Mouse (Mus musculus) heart, postnatal 0 days (tissue): Measurements from ENCODE around the gene Tas2r105. TPM values are rescaled to one million over a fixed set of nuclear protein-coding genes. Genes with fewer than 3 reads are reported as not detected.

Experiments
- ATAC-seq: fragments of 200-750 bp; cut with Nextera tagmentation; 2 replicates; pipeline ENCODE4 v1.8.0; 2017; ENCODE audit warnings: low read depth, moderate number of reproducible peaks, moderate library complexity; ENCODE audit not compliant: insufficient read depth
- DNase-seq: peaks from one replicate; pipeline ENCODE4 v3.0.0-alpha.2; 2016; ENCODE audit warnings: low spot score
- H3K27ac ChIP-seq: fragments of 300-500 bp; sonication (generic); 2 replicates; pipeline ENCODE4 v1.5.1; 2014; ENCODE audit warnings: low read depth, mild to moderate bottlenecking
- H3K27me3 ChIP-seq: fragments of 300-500 bp; sonication (generic); 2 replicates; pipeline ENCODE4 v1.6.1; 2014; ENCODE audit warnings: low read length, mixed read lengths; ENCODE audit not compliant: control insufficient read depth, insufficient read depth
- H3K36me3 ChIP-seq: fragments of 300-500 bp; sonication (generic); replicated peaks from 2 replicates; pipeline ENCODE4 v1.6.1; 2014; ENCODE audit warnings: low read length, mixed read lengths; ENCODE audit not compliant: control insufficient read depth, insufficient read depth
- H3K4me1 ChIP-seq: fragments of 300-500 bp; sonication (generic); 2 replicates; pipeline ENCODE4 v1.6.1; 2014; ENCODE audit warnings: antibody characterized with exemption; ENCODE audit not compliant: control insufficient read depth, insufficient read depth
- H3K4me2 ChIP-seq: fragments of 300-500 bp; sonication (generic); 2 replicates; pipeline ENCODE4 v1.6.1; 2014; ENCODE audit warnings: low read depth, mild to moderate bottlenecking, low read length, moderate library complexity
- H3K4me3 ChIP-seq: fragments of 300-500 bp; sonication (generic); 2 replicates; pipeline ENCODE4 v1.5.1; 2014; ENCODE audit warnings: low read depth, low read length
- H3K9ac ChIP-seq: fragments of 300-500 bp; sonication (generic); replicated peaks from 2 replicates; pipeline ENCODE4 v1.6.1; 2014; ENCODE audit warnings: low read depth, low read length, mixed read lengths
- H3K9me3 ChIP-seq: fragments of 300-500 bp; sonication (generic); replicated peaks from 2 replicates; pipeline ENCODE4 v1.6.1; 2016; ENCODE audit warnings: low read length; ENCODE audit not compliant: control insufficient read depth
- CTCF ChIP-seq: IDR thresholded peaks from 2 replicates; pipeline ENCODE4 v1.5.1; 2016; ENCODE audit warnings: antibody characterized with exemption, control low read depth, low read depth
- EP300 ChIP-seq: IDR thresholded peaks from 2 replicates; pipeline ENCODE4 v1.6.1; 2016; ENCODE audit warnings: antibody characterized with exemption, low read depth
- WGBS: fragments of 180-500 bp; shearing (Covaris S2); extraction: QIAGEN DNeasy Blood & Tissue Kit; methylation state at CpG from one replicate; pipeline ENCODE4 v1.1.7; 2014; 5-methylcytosine and 5-hydroxymethylcytosine counted together
- polyA plus RNA-seq: library from polyadenylated mRNA; unstranded; fragments of >200 nt; fragmentation: Nextera tagmentation; extraction: Ambion mirVana; gene quantifications from 2 replicates; pipeline ENCODE4 v1.2.1, GENCODE M21; 2015
- total RNA-seq: library from RNA; depleted of rRNA; stranded (reverse); fragments of >200 nt; gene quantifications from 2 replicates; pipeline ENCODE4 v1.2.3, GENCODE M21; 2014; ENCODE audit warnings: low replicate concordance; rRNA removed

The Tas2r105 gene
- total RNA-seq (not detected in 2 replicates), polyA plus RNA-seq (not detected in 2 replicates)

- Histone ChIP-seq H3K4me3 (no peak within 1 kb of the TSS), H3K27ac (no peak within 1 kb of the TSS), H3K36me3 (no peaks in the 10 kb centered on the region), H3K9ac (no peak within 1 kb of the TSS), H3K9me3 (no peaks in the 10 kb centered on the region), H3K4me1 (no peaks in the 10 kb centered on the region), H3K4me2 (no peak within 1 kb of the TSS), H3K27me3 (no peaks in the 10 kb centered on the region)
- no peak for DNase-seq
- ATAC-seq, result no peak
- no peak for TF ChIP-seq CTCF
- 43% methylated on average over 1 of the region's 1 CpGs for WGBS
Observed at GRCm38 (mm10) chr6:131687395-131687794, at the start of gene Tas2r105. Gene Tas2r105 (minus strand): TSS chr6:131687495.

GRCm38 (mm10) chr6:131712803-131713202 is 25.5 kb upstream of the Tas2r105 start:
- Histone ChIP-seq H3K27ac (no peak overlapping the region), H3K27me3 (no peaks in the 10 kb centered on the region), H3K4me1 (no peaks in the 10 kb centered on the region), H3K4me3 (no peak overlapping the region), H3K36me3 (no peaks in the 10 kb centered on the region), H3K9ac (no peak overlapping the region), H3K4me2 (no peak overlapping the region), H3K9me3 (peaks cover 8% of the 10 kb centered on the region; the same call in 1 of the 2 replicates)
- TF ChIP-seq CTCF (no peak), EP300 (no peak)
- DNase-seq (no peak), ATAC-seq (no peak)
- WGBS, result 38% methylated on average over 7 of the region's 7 CpGs

- DNase-seq, result no peak
- ATAC-seq, result no peak
- H3K4me3 ChIP-seq, result no peak within 1 kb of the TSS
Observed at GRCm38 (mm10) chr6:131689963-131690362, 2.7 kb upstream of the Tas2r105 start, which contains the start of gene Tas2r114. Gene Tas2r114 (minus strand): TSS chr6:131690063.

GRCm38 (mm10) chr6:131685644-131686043 is 1.7 kb downstream of the Tas2r105 start, which contains the start of gene Tas2r104:
Gene Tas2r104 (minus strand): TSS chr6:131685744.
- ATAC-seq (no peak), DNase-seq (no peak)
- no peaks in the 10 kb centered on the region for H3K36me3 ChIP-seq
- H3K27ac ChIP-seq, result no peak within 1 kb of the TSS
- H3K9ac ChIP-seq, result no peak within 1 kb of the TSS
- H3K4me3 ChIP-seq, result no peak within 1 kb of the TSS
- 55% methylated on average over 1 of the region's 1 CpGs for WGBS
- no peak for TF ChIP-seq CTCF
- TF ChIP-seq EP300, result no peak
- no peaks in the 10 kb centered on the region for H3K4me1 ChIP-seq
- no peaks in the 10 kb centered on the region for H3K9me3 ChIP-seq
- H3K27me3 ChIP-seq, result no peaks in the 10 kb centered on the region
- no peak within 1 kb of the TSS for H3K4me2 ChIP-seq

More at GRCm38 (mm10) chr6:131689963-131690362, 2.7 kb upstream of the Tas2r105 start, which contains the start of gene Tas2r114:
- TF ChIP-seq CTCF (no peak), EP300 (no peak)
- Histone ChIP-seq H3K9ac (no peak within 1 kb of the TSS), H3K4me2 (no peak within 1 kb of the TSS), H3K27me3 (no peaks in the 10 kb centered on the region), H3K36me3 (no peaks in the 10 kb centered on the region), H3K4me1 (no peaks in the 10 kb centered on the region), H3K9me3 (no peaks in the 10 kb centered on the region), H3K27ac (no peak within 1 kb of the TSS)

GRCm38 (mm10) chr6:131678786-131679185 is 8.5 kb downstream of the Tas2r105 start, which contains the start of gene Tas2r106:
Gene Tas2r106 (minus strand): TSS chr6:131678886.
- H3K36me3 ChIP-seq, result no peaks in the 10 kb centered on the region
- H3K4me1 ChIP-seq, result no peaks in the 10 kb centered on the region
- H3K4me2 ChIP-seq, result no peak within 1 kb of the TSS
- DNase-seq, result no peak
- ATAC-seq, result no peak
- no peaks in the 10 kb centered on the region; the same call in 1 of the 2 replicates for H3K9me3 ChIP-seq
- H3K27me3 ChIP-seq, result no peaks in the 10 kb centered on the region
- 61% methylated on average over 3 of the region's 3 CpGs for WGBS
- no peak within 1 kb of the TSS for H3K27ac ChIP-seq
- H3K4me3 ChIP-seq, result no peak within 1 kb of the TSS
- no peak for TF ChIP-seq CTCF
- TF ChIP-seq EP300, result no peak
- H3K9ac ChIP-seq, result no peak within 1 kb of the TSS

- TF ChIP-seq EP300 (no peak), CTCF (no peak)
- ATAC-seq, result no peak
- no peak within 1 kb of the TSS for H3K27ac ChIP-seq
Observed at GRCm38 (mm10) chr6:131660049-131660448, 27.2 kb downstream of the Tas2r105 start, which contains the start of gene Tas2r107. Gene Tas2r107 (minus strand): TSS chr6:131660149.

More at GRCm38 (mm10) chr6:131660049-131660448, 27.2 kb downstream of the Tas2r105 start, which contains the start of gene Tas2r107:
- no peaks in the 10 kb centered on the region for H3K36me3 ChIP-seq
- H3K27me3 ChIP-seq, result no peaks in the 10 kb centered on the region
- no peak within 1 kb of the TSS for H3K9ac ChIP-seq
- H3K4me1 ChIP-seq, result no peaks in the 10 kb centered on the region
- H3K4me2 ChIP-seq, result no peak within 1 kb of the TSS
- H3K4me3 ChIP-seq, result no peak within 1 kb of the TSS
- DNase-seq, result no peak
- peaks cover 7% of the 10 kb centered on the region; the same call in 1 of the 2 replicates for H3K9me3 ChIP-seq

Other genes starting within 250 kb of the Tas2r105 start
- gene 5430401F13Rik, start 201.1 kb downstream of the Tas2r105 start, total RNA-seq, result not detected in 2 replicates
- gene 5430401F13Rik, start 201.1 kb downstream of the Tas2r105 start, polyA plus RNA-seq, result not detected in 2 replicates
- not detected in 2 replicates for gene Gm6619, start 201.1 kb downstream of the Tas2r105 start, total RNA-seq
- not detected in 2 replicates for gene Gm6619, start 201.1 kb downstream of the Tas2r105 start, polyA plus RNA-seq
- not detected in 2 replicates for gene Tas2r130, start 56.6 kb downstream of the Tas2r105 start, total RNA-seq
- not detected in 2 replicates for gene Tas2r130, start 56.6 kb downstream of the Tas2r105 start, polyA plus RNA-seq
- gene Tas2r107, start 27.3 kb downstream of the Tas2r105 start, total RNA-seq, result not detected in 2 replicates
- not detected in 2 replicates for gene Tas2r107, start 27.3 kb downstream of the Tas2r105 start, polyA plus RNA-seq
- gene Tas2r106, start 8.6 kb downstream of the Tas2r105 start, total RNA-seq, result not detected in 2 replicates
- gene Tas2r106, start 8.6 kb downstream of the Tas2r105 start, polyA plus RNA-seq, result not detected in 2 replicates
- not detected in 2 replicates for gene Tas2r104, start 1.8 kb downstream of the Tas2r105 start, total RNA-seq
- not detected in 2 replicates for gene Tas2r104, start 1.8 kb downstream of the Tas2r105 start, polyA plus RNA-seq
- not detected in 2 replicates for gene Tas2r114, start 2.6 kb upstream of the Tas2r105 start, total RNA-seq
- gene Tas2r114, start 2.6 kb upstream of the Tas2r105 start, polyA plus RNA-seq, result not detected in 2 replicates